Mouse (Mus musculus) cerebellum, adult 18-20 months (tissue): ENCODE data around the gene Arhgap44.

Experiments used
- DNase-seq, 2 experiments: peaks; one replicate each; pipeline ENCODE4 v3.0.0; 2021

The Arhgap44 gene

DNA sequence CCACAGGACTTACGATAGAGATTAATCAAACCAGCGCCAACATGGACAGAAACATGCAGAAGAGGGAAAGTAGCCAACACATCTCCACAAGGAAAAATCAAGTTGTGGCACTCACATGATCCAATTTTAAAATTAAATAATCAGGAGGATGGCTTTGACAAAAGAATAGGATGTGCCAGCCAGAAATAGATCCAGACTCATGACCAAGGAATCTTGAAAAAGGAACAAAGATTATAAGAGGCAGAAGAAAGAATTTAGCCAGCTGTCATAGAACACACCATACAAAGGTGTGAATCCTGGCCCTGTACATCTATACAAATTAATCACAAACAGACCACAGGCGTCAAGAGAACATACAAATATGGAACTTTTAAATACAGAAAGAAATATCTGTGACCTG, 82.5 kb downstream of the Arhgap44 start:
- DNase-seq = no peak

DNA sequence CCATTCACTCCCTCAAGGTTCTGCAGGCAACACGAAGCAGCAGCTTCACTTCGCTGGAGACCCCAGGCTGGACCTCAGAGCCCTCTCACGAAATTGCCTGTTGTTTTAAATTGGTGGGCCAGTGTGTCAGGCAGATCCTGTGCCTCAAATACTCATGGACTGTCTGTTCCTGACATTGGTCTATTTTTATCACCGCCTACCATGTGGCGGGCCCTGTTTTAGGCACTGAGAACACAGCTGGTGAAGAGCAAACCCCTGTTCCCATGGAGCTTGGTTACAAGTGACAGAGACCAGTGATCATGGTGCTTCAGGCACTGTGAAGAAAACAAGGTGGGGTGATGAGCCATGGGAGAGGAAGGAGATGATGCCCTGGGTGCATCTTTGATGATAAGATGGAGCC, 93.2 kb downstream of the Arhgap44 start:
- no peak for DNase-seq

- no peak for DNase-seq
Measured at GRCm38 (mm10) chr11:65069051-65069450, 93.7 kb downstream of the Arhgap44 start.

GRCm38 (mm10) chr11:65065201-65065600, 97.6 kb downstream of the Arhgap44 start:
- no peak for DNase-seq

GRCm38 (mm10) chr11:65061437-65061836, 101.3 kb downstream of the Arhgap44 start:
- DNase-seq = peak; percentile 44 to 50

DNA sequence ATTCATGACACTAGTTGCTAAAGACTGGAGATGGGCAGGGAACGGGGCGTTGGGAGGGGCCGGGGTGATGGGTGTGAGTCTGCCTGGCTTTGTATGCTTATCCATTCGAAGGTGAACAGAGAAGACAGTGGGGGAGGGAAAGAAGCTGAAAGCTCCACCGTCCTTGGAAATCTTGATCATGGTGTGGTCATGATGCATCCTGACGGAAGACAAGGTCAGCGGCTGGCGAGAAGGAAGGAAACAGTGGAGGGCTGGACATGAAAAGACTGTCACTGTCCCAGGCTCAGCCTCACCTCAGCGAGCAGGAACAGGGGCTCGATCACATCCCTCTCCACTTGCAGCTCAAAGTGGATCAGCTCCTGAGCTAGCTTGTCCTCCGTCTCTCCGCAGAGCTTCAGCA, 103.2 kb downstream of the Arhgap44 start:
- DNase-seq = no peak

DNA sequence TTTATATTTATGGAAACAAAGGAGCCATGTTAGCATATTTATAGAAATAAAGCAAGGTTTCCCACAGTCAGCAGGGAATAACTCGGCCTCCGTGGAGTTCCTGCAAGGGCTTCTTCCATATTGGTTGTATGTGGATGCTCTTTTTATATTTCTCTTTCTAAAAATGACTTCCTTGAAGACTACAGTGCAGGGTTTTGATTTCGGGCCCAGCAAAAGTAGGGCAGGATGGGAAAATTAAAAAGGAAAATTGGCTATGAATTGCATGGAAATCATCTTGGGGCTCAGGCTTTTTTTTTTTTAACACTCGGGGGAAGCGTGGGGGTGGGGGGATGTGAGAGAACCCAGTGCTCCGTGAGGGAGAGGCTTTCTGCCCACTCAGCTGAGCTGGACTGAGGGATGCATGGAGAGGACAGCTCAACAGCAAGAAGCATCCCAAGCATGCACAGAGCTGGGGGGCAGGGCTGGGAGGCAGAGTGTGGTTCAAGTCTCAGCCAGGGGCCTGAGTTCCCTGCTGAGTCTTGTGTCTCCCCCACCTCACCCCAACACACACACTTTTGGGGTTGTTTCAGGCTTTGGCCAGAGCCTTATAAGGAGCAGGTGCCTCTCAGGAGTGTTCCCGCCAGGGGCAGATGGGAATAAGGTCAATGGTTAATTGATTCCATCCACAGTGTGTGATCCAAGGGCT, 104.4 kb downstream of the Arhgap44 start:
- DNase-seq = no peak

DNA sequence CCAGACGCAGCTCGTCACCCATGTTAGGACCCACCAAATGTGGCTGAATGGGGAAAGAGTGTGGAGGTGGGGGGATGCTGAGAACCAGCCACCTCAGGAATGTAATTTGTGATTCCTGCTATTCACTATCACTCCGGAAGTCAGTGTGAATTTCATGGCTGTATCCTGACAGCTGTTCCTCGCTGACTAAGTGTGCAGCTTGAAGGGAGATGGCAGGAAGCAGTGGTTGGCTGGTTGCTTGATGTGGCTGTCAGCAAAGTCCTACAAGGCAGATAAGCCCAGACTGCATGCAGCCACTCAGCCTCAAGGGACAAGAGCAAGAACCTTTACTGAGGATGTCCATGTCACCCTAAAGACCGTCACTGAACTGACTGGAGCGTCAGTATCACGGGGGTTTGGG, 107.2 kb downstream of the Arhgap44 start:
- no peak for DNase-seq

DNA sequence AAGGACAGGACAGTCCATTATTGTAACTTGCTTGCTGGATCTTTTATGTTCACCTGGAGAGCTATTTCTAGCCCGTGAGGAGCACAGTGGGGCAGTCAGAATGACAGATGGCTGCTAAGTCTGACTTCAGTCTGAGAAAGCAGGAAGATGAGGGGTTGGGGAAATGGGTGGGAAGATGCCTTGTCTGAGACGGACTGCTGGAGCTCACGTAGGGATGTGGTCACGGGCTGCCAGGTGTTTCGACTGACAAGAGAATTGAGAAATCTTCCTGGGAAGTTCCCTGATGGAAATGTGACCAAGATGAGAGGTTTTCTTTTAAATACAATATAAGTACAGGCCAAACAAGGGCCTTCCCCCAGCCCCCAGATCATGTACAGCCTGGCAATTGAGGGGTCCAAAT, 108.5 kb downstream of the Arhgap44 start:
- DNase-seq = peak in 1 of 2 experiments; percentile 37

DNA sequence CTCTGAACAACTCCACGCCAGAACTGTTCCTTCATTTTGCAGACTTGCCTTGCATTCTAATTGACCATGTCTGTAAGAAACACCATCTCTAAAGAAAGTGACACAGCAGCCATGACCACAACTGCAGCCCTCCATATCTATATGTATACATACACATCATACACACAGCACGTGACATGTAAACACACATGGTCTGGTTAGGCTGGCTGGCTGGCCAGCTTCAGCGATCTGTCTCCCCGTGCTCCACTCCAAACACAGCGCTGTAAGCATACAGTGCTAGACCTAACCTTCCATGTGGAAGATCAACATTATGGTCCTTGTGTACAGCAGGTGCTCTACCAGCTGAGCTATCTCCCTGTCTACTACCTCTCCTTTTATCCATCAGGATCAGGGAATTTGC, 111.9 kb downstream of the Arhgap44 start:
- DNase-seq = no peak

GRCm38 (mm10) chr11:65049090-65049489, 113.7 kb downstream of the Arhgap44 start:
- peak; percentile 86 to 89 for DNase-seq

- peak; percentile 45 to 48 for DNase-seq
Measured at GRCm38 (mm10) chr11:65040556-65040955, 122.2 kb downstream of the Arhgap44 start.

- DNase-seq = no peak
Measured at GRCm38 (mm10) chr11:65039517-65040095, 123.2 kb downstream of the Arhgap44 start.

DNA sequence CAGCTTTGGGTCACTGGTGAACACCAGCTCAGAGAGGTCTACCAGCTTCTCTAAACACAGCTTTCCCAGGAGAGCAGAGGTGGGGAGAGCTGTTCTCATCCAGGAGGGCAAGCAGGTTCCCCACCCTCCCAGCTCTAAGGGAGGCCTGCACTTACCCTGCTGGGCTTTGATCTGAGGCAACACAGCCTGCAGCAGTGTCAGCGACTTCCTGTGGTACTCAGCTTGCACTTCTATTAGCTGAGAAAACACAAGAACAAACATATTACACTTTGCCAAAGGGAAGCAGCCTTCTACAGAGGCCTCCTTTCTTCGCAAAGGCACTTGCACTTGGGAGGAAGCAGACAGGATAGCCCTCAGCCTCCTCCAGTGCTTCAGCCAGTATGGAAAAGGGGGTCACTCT, 123.8 kb downstream of the Arhgap44 start:
- DNase-seq = no peak

GRCm38 (mm10) chr11:65032221-65032620, 130.5 kb downstream of the Arhgap44 start:
- no peak for DNase-seq

- DNase-seq = no peak
Measured at GRCm38 (mm10) chr11:65030201-65030600, 132.6 kb downstream of the Arhgap44 start.

DNA sequence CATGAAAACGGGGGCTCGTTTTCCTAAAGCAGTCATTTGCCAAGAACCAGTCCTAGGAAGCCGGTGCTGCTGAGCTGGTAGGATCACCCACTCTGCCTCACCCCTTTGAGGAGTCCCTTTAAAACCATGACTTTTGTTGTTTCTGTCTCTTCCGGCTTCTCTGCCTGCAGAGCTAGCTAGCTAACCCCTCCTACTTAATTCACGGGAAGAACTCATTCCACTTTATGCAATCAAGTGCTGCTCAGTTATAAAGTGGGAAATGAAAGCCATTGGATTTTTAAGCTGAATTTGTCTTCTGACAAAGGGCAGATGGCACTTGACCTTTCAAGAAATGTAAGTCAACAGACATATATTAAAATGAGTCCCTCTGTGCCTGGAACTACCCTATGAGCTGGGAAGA, 134.7 kb downstream of the Arhgap44 start:
- DNase-seq = no peak

- DNase-seq = no peak
Measured at GRCm38 (mm10) chr11:65022771-65023170, 140.0 kb downstream of the Arhgap44 start.

DNA sequence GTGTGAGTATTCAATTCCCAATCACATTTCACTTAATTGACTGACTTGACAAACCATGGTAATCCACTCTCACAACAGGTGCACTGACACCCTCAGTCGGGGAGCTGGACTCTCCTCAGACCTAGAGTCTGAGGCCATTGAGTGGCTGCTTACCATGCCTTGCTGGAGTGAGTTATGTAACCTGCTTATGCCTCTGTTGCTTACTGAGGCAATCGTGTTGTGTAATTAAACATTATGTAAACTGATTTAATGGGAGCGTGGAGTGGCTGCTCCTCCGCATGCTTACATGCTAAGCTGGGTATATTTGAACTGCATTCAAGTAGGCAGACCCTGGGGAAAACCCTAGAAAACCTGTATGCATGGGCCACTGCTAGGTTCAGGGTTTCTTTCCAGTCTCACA, 142.0 kb downstream of the Arhgap44 start:
- DNase-seq = no peak

DNA sequence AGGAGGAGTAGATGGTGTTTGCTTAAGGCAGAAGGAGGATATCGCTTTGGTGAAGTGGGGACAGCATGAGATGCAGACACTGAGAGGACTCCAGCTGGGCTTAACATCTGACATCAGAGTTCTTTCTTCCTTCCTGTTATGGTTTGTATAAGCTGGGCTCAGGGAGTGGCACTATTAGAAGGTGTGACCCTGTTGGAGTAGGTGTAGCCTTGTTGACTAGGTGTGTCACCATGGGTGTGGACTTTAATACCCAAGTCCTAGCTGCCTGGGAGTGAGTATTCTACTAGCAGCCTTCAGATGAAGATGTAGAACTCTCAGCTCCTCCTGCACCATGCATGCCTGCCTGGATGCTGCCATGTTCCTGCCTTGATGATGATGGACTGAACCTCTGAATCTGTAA, 146.0 kb downstream of the Arhgap44 start:
- no peak for DNase-seq

DNA sequence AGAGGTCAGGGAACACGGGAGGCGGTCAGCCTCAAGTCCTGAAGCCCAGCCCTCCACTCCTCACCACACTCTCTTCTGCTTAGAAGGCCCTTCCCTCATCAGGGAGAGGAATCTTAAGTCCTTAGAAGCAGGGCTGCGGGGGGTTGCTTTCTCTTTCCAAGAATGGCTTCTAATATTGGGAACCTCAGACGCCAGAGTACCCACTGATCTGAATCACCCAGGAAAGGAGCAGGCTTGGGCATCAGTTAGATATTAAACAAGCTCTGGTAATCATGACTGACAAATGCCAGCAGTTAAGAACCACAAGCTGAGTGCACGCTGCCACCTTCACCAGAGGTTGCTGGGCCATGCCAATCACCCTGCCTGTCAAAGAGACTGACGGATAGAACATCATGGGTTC, 148.9 kb downstream of the Arhgap44 start:
- no peak for DNase-seq

- DNase-seq = no peak
Measured at GRCm38 (mm10) chr11:65006047-65006446, 156.7 kb downstream of the Arhgap44 start.

DNA sequence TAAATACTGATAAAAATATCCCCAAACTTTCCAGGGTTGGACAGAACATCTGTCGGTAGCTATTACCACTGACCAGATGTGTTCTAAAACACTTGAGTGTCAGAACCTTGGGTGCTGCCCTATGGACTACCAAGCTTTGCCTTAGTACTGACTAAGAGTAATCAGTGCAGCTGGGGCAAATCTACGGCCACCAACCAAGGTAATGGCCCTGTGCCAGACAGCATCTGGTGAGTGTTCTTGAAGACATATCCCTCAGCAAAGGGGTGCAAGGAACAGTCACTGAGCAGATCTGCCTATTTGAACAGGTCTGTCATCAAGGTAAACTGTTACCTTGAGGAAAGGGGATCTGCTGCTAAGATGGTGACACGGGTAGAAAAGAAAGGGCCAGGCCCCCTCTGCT, 157.9 kb downstream of the Arhgap44 start:
- no peak for DNase-seq

DNA sequence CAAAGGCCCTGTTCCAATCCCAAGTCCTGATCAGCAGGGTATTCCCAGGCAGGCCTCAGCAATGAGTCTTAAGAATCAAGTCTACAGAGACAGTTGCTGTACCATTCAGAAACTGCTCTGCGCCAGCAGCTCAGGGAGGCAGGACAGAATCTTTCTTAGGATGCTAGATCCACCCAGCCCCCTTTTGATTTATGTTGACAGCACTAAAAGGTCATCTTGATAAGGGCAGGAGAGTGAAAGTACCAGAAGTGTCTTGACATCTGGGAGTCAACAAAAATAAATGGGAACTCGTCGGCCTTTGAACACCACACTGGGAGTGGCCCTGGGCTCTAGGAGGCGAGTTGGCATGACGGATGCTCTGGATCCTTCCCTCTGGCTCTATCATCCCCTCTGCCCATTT, 159.2 kb downstream of the Arhgap44 start:
- DNase-seq = no peak

DNA sequence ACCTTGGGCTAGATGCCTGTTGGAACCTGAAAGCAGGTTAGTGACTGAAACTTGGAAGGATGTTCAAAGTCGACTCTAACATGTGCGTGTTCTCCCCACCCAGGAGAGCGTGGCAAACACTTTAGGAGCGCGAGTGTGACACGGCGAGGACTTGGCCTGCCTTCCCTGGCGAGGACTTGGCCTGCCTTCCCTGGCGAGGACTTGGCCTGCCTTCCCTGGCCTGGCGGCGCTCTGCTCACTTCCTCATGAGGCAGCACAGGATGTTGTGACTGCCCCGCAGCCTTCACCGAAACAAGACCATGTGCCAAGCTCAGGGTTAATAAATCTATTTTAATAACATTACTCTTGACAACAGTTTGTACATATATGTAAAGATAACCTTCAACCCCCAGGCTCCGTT, 161.0 kb downstream of the Arhgap44 start:
- DNase-seq = peak; percentile 61 to 64
